In genomic region chr12:106310585-106311319, GRCm38 (mm10) we compare ENCODE assay signal across 7 mouse cellular contexts.
DNase-seq lines count a peak whose midpoint lies in the region; ATAC-seq and TF ChIP-seq lines count a peak whose summit lies in the region.

No protein-coding gene starts in this region.

- peak overlapping the region; percentile 75 for H3K4me2 ChIP-seq in lung, postnatal 0 days (replicated peaks; ENCODE audit: low read depth, low read length)
- peak overlapping the region; percentile 81 for H3K4me2 ChIP-seq in forebrain, embryonic 13.5 days
- peak overlapping the region; percentile 51 for H3K4me2 ChIP-seq in intestine, embryonic 14.5 days (ENCODE audit: low read length)
- H3K4me2 ChIP-seq in neural tube, embryonic 12.5 days (replicated peaks), result peak overlapping the region; percentile 76

- no peaks in the 10 kb centered on the region for H3K36me3 ChIP-seq in lung, postnatal 0 days (ENCODE audit: insufficient read depth, low read length)
- no peaks in the 10 kb centered on the region for H3K36me3 ChIP-seq in forebrain, embryonic 13.5 days (ENCODE audit: poor library complexity, severe bottlenecking)
- H3K36me3 ChIP-seq in intestine, embryonic 14.5 days (ENCODE audit: control insufficient read depth, insufficient read depth, low read length), result no peaks in the 10 kb centered on the region
- no peaks in the 10 kb centered on the region for H3K36me3 ChIP-seq in neural tube, embryonic 12.5 days

- no peaks in the 10 kb centered on the region for H3K4me1 ChIP-seq in lung, postnatal 0 days (ENCODE audit: insufficient read depth, low read depth, low read length)
- H3K4me1 ChIP-seq in bone marrow, adult 2 months (ENCODE audit: control insufficient read depth, insufficient read depth, low read length), result no peaks in the 10 kb centered on the region
- peaks cover 28% of the 10 kb centered on the region for H3K4me1 ChIP-seq in forebrain, embryonic 13.5 days
- no peaks in the 10 kb centered on the region for H3K4me1 ChIP-seq in intestine, embryonic 14.5 days (replicated peaks; ENCODE audit: control insufficient read depth, insufficient read depth, low read length)
- H3K4me1 ChIP-seq in neural tube, embryonic 12.5 days, result peaks cover 10% of the 10 kb centered on the region

- TF ChIP-seq CTCF in lung, postnatal 0 days (IDR thresholded peaks at IDR 0.05), result peak; percentile 10; the same call in 1 of the 2 replicates
- no peak for TF ChIP-seq CTCF in bone marrow, adult 2 months (IDR thresholded peaks at IDR 0.05; ENCODE audit: control insufficient read depth, insufficient read depth, low read length)

- H3K9me3 ChIP-seq in lung, postnatal 0 days (ENCODE audit: low read length), result no peaks in the 10 kb centered on the region
- no peaks in the 10 kb centered on the region for H3K9me3 ChIP-seq in forebrain, embryonic 13.5 days (replicated peaks)
- no peaks in the 10 kb centered on the region for H3K9me3 ChIP-seq in intestine, embryonic 14.5 days (ENCODE audit: control insufficient read depth, low read length)
- H3K9me3 ChIP-seq in neural tube, embryonic 12.5 days, result no peaks in the 10 kb centered on the region

- peak overlapping the region; percentile 33 for H3K4me3 ChIP-seq in lung, postnatal 0 days (ENCODE audit: low read depth, low read length)
- no peak overlapping the region for H3K4me3 ChIP-seq in bone marrow, adult 2 months (replicated peaks; ENCODE audit: control insufficient read depth, low read depth, low read length)
- H3K4me3 ChIP-seq in forebrain, embryonic 13.5 days, result peak overlapping the region; percentile 44
- H3K4me3 ChIP-seq in intestine, embryonic 14.5 days (ENCODE audit: low read depth, low read length), result peak overlapping the region; percentile 30
- H3K4me3 ChIP-seq in neural tube, embryonic 12.5 days, result peak overlapping the region; percentile 34

- TF ChIP-seq EP300 in lung, postnatal 0 days (IDR thresholded peaks at IDR 0.05), result no peak

- no peak overlapping the region for H3K27ac ChIP-seq in lung, postnatal 0 days (ENCODE audit: low read length)
- peak overlapping the region; percentile 2; the same call in 1 of the 2 replicates for H3K27ac ChIP-seq in bone marrow, adult 2 months (ENCODE audit: control insufficient read depth, insufficient read depth, low read depth, low read length, poor library complexity)
- no peak overlapping the region for H3K27ac ChIP-seq in forebrain, embryonic 13.5 days
- H3K27ac ChIP-seq in intestine, embryonic 14.5 days (ENCODE audit: low read depth), result no peak overlapping the region
- no peak overlapping the region for H3K27ac ChIP-seq in neural tube, embryonic 12.5 days

- DNase-seq in lung, postnatal 0 days (ENCODE audit: low spot score), result no peak
- no peak for DNase-seq in lung, postnatal 10 days
- peak; percentile 72 for DNase-seq in intestine, embryonic 14.5 days (ENCODE audit: low spot score)

- no peak for TF ChIP-seq POLR2A in bone marrow, adult 2 months (IDR thresholded peaks at IDR 0.05; ENCODE audit: borderline replicate concordance, control insufficient read depth, low read depth, low read length)

- H3K27me3 ChIP-seq in lung, postnatal 0 days (replicated peaks; ENCODE audit: insufficient read depth, low read length), result no peaks in the 10 kb centered on the region; the same call in 1 of the 2 replicates
- peaks cover 18% of the 10 kb centered on the region for H3K27me3 ChIP-seq in forebrain, embryonic 13.5 days
- H3K27me3 ChIP-seq in intestine, embryonic 14.5 days (replicated peaks; ENCODE audit: control insufficient read depth, insufficient read depth, low read length), result peaks cover 3% of the 10 kb centered on the region; the same call in 1 of the 2 replicates
- peaks cover 28% of the 10 kb centered on the region for H3K27me3 ChIP-seq in neural tube, embryonic 12.5 days (replicated peaks)

- no peak overlapping the region; the same call in 1 of the 2 replicates for H3K9ac ChIP-seq in lung, postnatal 0 days (replicated peaks; ENCODE audit: low read depth)
- H3K9ac ChIP-seq in forebrain, embryonic 13.5 days, result peak overlapping the region; percentile 62
- H3K9ac ChIP-seq in intestine, embryonic 14.5 days (ENCODE audit: low read length), result peak overlapping the region; percentile 33; the same call in 1 of the 2 replicates
- H3K9ac ChIP-seq in neural tube, embryonic 12.5 days, result peak overlapping the region; percentile 43

- no peak for ATAC-seq in lung, postnatal 0 days
- ATAC-seq in forebrain, embryonic 13.5 days, result 0 out of 2 replicates have a peak, but pooled peaks have one; percentile 38
- no peak for ATAC-seq in intestine, embryonic 14.5 days (replicated peaks; ENCODE audit: low FRiP score, low TSS enrichment, low read depth)
- ATAC-seq in neural tube, embryonic 12.5 days (ENCODE audit: low FRiP score, low read depth), result no peak
- no peak for ATAC-seq in monocyte, adult 5-6 weeks (replicated peaks; ENCODE audit: insufficient number of reproducible peaks, low FRiP score, low TSS enrichment, poor library complexity, severe bottlenecking)

- 2% methylated on average over 34 of the region's 34 CpGs for WGBS in lung, postnatal 0 days
- 2% methylated on average over 34 of the region's 34 CpGs for WGBS in bone marrow, adult 2 months
- 1% methylated on average over 34 of the region's 34 CpGs for WGBS in forebrain, embryonic 13.5 days
- under 1% methylated on average over 34 of the region's 34 CpGs for WGBS in intestine, embryonic 14.5 days
- WGBS in neural tube, embryonic 12.5 days, result 1% methylated on average over 34 of the region's 34 CpGs
